Mouse (Mus musculus) heart, adult 11 months (tissue): ENCODE data around the gene Pxmp4.

Source experiments
- DNase-seq: peaks from one replicate; pipeline ENCODE4 v3.0.0; 2022

Pxmp4 gene

GRCm38 (mm10) chr2:154570666-154571065 lies 32.8 kb downstream of the Pxmp4 start:
- no peak for DNase-seq

GRCm38 (mm10) chr2:154569836-154570286 lies 33.6 kb downstream of the Pxmp4 start, which contains the start of gene E2f1:
E2f1 (minus strand) TSS chr2:154569892.
- peak; percentile 100 for DNase-seq

GRCm38 (mm10) chr2:154569071-154569748 lies 34.3 kb downstream of the Pxmp4 start:
- peak; percentile 96 for DNase-seq

- DNase-seq: peak; percentile 94
Observed at GRCm38 (mm10) chr2:154568329-154569070, 35.0 kb downstream of the Pxmp4 start.

GRCm38 (mm10) chr2:154567766-154568165 lies 35.7 kb downstream of the Pxmp4 start:
- DNase-seq: no peak

GRCm38 (mm10) chr2:154566641-154567040 lies 36.9 kb downstream of the Pxmp4 start:
- DNase-seq: no peak

DNA sequence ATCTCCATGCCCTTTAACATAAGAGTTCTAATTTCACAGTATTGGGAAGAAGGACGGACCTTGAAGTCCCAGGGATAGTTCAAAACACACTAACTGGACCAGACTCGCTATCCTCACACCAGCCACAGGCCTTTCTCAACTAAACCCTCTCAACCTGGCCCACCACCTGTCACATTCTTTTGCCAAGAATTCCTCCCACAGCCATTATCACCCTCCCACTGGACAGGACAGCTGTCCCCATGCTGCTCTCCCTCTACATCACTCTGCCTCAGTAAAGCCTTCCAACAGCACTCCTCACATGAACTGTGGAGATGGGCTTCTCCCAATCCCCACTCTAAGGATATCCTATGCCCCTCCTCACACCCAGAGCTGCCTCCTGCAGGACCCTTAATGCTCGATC lies 37.9 kb downstream of the Pxmp4 start:
- DNase-seq: no peak

DNA sequence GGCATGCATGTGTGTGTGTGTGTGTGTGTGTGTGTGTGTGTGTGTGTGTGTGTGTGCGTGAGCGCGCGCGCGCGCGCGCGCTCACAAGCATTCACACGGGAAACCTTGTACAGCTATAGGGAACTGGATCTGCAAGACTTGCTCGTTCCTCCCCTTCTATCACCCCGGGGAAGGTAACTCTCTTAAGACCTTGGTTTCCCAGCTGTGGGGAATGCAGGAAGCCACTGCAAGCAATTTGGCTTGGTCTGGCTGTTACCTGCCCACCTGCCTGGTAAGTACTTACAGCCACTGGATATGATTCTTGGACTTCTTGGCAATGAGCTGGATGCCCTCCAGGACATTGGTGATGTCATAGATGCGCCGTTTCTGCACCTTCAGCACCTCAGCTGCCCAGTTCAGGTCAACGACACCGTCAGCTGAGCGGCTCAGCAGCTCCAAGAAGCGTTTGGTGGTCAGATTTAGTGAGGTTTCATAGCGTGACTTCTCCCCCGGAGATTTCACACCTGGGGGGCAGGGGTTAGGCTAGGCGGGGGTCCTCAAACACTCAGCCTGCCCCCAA lies 39.8 kb downstream of the Pxmp4 start:
- DNase-seq: no peak

GRCm38 (mm10) chr2:154558264-154559039 lies 45.1 kb downstream of the Pxmp4 start, which contains the start of gene Necab3:
Necab3 (minus strand) TSS chr2:154558890.
- peak; percentile 92 for DNase-seq

- DNase-seq: no peak
Observed at GRCm38 (mm10) chr2:154557184-154557832, 46.2 kb downstream of the Pxmp4 start.

- DNase-seq: no peak
Observed at GRCm38 (mm10) chr2:154555235-154555634, 48.3 kb downstream of the Pxmp4 start.

DNA sequence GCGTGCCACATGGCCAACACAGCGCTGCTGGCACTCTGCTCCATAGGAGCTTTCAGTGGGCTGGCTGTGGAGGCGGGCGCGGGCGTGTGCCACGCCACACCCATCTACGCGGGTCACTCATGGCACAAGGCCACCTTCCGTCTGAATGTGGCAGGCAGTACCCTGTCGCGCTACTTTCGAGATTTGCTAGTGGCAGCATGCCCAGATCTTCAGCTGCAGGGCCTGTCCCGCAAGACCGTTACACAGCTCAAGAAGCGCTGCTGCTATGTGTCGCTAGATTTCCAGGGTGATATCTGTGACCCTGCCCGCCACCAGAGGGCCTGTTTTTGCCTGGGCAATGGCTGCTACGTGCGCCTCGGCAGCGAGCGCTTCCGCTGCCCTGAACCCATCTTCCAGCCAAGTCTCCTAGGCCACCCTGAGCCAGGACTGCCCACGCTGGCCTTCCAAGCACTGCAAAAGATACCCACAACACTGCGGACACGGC lies 51.0 kb downstream of the Pxmp4 start:
- peak; percentile 96 for DNase-seq

- DNase-seq: no peak
Observed at GRCm38 (mm10) chr2:154551927-154552326, 51.6 kb downstream of the Pxmp4 start.

DNA sequence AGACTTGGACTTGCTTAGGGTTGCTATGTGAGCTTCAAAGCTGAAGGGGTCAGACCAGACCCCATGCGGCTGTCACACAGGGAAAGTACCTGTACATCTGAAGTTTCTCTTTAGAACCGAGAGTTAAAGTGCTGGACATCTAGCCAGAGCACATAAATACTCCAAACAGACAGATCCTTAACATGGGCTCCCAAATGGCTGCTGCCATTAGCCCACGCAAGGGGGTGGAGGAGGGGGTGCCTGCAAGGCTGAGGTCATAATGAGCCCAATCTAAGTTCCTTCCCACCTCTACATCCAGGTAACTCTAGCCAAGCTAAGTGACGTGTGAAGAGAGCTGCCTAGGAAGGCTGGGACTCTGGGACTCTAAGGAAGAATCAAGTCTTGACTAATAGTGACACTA lies 52.0 kb downstream of the Pxmp4 start, which contains the start of gene Actl10:
TSS of gene Actl10 (plus strand) at position 301 of the 400 bp plus-strand sequence.
- no peak for DNase-seq

- DNase-seq: no peak
Observed at GRCm38 (mm10) chr2:154550937-154551336, 52.6 kb downstream of the Pxmp4 start.

DNA sequence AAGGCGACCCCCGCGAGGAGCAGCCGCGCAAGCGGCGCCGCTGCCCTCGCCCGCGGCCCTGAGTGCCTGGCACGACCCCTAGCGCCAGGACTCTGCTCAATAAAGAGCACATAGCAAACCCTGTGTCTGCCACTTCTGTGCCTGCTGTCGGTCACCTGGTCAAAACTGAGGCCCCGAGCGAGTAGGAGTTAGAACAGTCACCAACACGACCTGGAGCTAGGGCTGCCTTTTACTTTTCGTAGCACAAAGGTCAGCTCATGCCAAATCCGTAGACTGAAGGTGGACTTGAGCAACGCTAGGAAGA lies 53.7 kb downstream of the Pxmp4 start:
- no peak for DNase-seq

- peak; percentile 95 for DNase-seq
Observed at GRCm38 (mm10) chr2:154549127-154549885, 54.2 kb downstream of the Pxmp4 start.

DNA sequence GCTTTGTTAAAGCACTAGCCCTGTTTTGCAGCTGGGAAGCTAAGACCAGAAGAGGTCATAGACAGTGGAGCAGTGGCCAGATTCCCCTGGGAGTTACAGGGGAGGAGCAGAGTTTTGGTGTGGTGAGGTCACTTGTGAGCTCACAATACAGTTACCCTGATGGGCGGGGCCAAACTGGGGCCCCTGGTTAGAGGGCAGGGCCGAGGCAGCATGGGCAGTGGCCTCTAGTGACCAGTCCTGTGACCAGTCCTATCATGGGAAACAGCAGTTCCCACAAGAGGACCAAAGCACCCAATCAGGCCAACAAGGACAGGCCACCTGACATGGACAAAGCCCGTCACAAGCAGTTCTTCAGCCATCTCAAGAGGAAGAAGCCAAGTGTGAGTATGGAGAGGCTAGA lies 54.8 kb downstream of the Pxmp4 start:
- DNase-seq: peak; percentile 97

DNA sequence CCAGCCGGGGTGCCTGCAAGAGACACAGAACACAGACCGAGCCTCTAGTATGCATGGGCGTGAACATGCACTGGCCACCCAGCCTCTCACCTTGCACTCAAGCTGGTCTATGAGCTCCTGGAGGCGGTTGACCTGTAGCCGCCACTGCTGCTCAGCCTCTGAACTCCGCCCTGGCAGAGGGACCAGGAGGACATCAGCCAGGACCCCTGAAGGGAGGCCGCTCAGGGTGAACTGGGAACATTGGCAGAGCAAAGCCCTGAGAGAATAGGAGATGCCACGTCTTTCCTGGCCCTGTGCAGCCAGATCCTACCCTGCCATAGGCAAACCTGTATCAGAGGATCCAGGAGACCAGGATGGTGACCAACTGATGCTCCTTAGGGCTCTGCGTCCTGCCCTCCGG lies 56.8 kb downstream of the Pxmp4 start, which contains the start of gene 1700003F12Rik:
TSS of gene 1700003F12Rik (plus strand) at position 375 of the 400 bp plus-strand sequence.
- no peak for DNase-seq

DNA sequence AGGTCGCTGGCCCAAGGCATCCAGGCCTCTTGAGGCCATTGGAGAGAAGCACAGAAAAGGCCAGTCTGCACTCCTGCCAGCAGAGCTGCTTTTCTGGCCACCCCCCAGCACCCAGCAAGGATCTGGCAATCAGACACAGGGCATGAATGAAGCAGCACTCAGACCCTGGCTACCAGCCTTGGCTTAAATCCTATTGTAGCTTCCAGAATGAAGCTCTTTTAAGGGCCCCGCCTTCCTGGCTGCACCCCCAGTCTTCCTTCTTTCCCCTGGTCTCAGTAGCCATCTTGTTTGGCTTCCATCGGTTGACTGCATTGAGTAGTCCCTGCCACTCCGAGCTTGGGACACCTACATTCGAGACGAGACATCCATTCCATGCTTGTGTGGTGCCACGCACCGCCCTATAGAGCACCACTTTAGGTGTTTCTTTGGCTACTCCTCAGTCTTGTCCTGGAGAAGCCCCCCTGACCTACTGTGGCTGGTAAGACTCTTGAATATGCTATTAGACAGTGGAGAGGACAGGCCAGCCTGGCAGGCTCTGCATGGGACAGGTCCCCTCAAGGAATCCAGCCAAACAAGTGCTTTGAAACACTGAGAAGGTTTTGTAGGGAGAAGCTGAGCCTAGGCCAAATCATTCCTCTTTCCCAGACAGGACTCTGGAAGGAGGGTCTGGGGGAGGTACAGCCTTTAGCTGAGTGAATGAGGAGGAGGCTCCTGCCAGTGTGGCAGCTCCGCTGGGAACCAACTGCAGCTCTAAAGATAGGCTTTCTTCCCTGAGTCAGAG lies 59.8 kb downstream of the Pxmp4 start:
- DNase-seq: peak; percentile 98

- no peak for DNase-seq
Observed at GRCm38 (mm10) chr2:154541630-154542029, 61.9 kb downstream of the Pxmp4 start.
